Mouse (Mus musculus) MEL (cell line): ENCODE data around the gene Clip4.

Experiments used
- E2F4 ChIP-seq: IDR thresholded peaks from 2 replicates; pipeline ENCODE4 v1.6.1; 2011; ENCODE audit warnings: low read depth, low read length, improper control_type of control experiment, borderline replicate concordance
- MAX ChIP-seq: IDR thresholded peaks from 2 replicates; pipeline ENCODE4 v1.6.1; 2011; ENCODE audit warnings: low read length, improper control_type of control experiment
- POLR2A ChIP-seq, 2 experiments: IDR thresholded peaks; 2 replicates each; pipeline ENCODE4 v1.6.1; 2011 to 2012; ENCODE audit warnings: low read length in 2 of 2, mild to moderate bottlenecking in 2 of 2, control low read depth in 1 of 2, improper control_type of control experiment in 1 of 2, low read depth in 1 of 2, moderate library complexity in 1 of 2; ENCODE audit not compliant: control insufficient read depth in 1 of 2, insufficient read depth in 1 of 2, poor library complexity in 1 of 2
- UBTF ChIP-seq: IDR thresholded peaks from 2 replicates; pipeline ENCODE4 v1.6.1; 2012; ENCODE audit warnings: low read depth, mild to moderate bottlenecking, inconsistent platforms, low read length, improper control_type of control experiment, moderate library complexity, borderline replicate concordance; ENCODE audit not compliant: insufficient read depth
- USF1 ChIP-seq: IDR thresholded peaks from 2 replicates; pipeline ENCODE4 v1.6.1; 2014; ENCODE audit warnings: low read depth, mild to moderate bottlenecking, inconsistent platforms, low read length, improper control_type of control experiment, moderate library complexity

DNA sequence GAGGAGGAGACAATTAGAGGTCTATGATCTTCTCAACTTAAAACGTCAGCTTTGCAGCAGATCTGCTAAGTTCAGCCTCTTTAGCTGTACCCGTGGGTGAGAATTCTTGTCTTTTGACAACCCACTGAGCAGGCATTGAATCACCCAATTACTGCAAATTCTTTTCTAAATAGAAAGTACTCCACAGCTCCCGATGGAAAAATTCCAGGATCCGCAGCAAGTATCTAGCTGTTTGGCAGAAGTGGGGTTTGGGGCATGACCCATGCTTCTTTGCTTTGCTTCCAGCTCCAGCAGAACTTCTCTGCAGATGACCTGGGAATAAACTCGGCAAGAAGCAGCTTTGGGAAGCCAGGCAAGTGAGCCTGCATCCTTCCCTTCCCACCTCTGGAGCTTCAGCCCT is 25.3 kb upstream of the Clip4 start:
- TF ChIP-seq UBTF (no peak), POLR2A (IDR thresholded peaks at IDR 0.05; ENCODE audit: control insufficient read depth in 1 of 2, insufficient read depth in 1 of 2, low read depth in 1 of 2, low read length in 2 of 2, poor library complexity in 1 of 2) (no peak), E2F4 (no peak), USF1 (no peak), MAX (no peak)
